Mouse (Mus musculus) gastrocnemius, postnatal 4 days (tissue): Measurements from ENCODE around the gene Yy2. TPM values are rescaled to one million over a fixed set of nuclear protein-coding genes. Genes with fewer than 3 reads are reported as not detected.

Experiments used
- DNase-seq, 2 experiments: peaks; one replicate each; pipeline ENCODE4 v3.0.0; 2021 to 2022; ENCODE audit warnings: low spot score in 2 of 2, mixed read lengths in 2 of 2
- long read RNA-seq, 2 experiments: library from polyadenylated mRNA; stranded (forward); transcript quantifications; one replicate each; pipeline ENCODE4 v2.0.0; 2021
- total RNA-seq, 2 experiments: library from RNA; stranded (reverse); gene quantifications; 2 replicates each; pipeline ENCODE4 v1.2.3; 2021

Yy2 gene
- under 1 TPM in 1 of 2 experiments, not detected in 1; 0.10 TPM for total RNA-seq
- long read RNA-seq, experiment 1, partial matches to known transcripts: 0 of 1 reads
- long read RNA-seq, experiment 1, other reads (novel, unspliced or antisense): 0 of 1 reads
- long read RNA-seq, experiment 2: 0 reads

- no peak for DNase-seq
These were observed at the start of gene Yy2 for GRCm38 (mm10) chrX:157568840-157569239. Gene Yy2 (minus strand): TSS chrX:157568985.

- no peak for DNase-seq
These were observed 44.1 kb upstream of the Yy2 start for GRCm38 (mm10) chrX:157612894-157613293.

- DNase-seq: no peak
These were observed 32.7 kb upstream of the Yy2 start for GRCm38 (mm10) chrX:157601450-157601849.

GRCm38 (mm10) chrX:157598186-157598996 is 29.6 kb upstream of the Yy2 start, which contains the start of gene Mbtps2:
Gene Mbtps2 (minus strand): TSS chrX:157598715.
- peak; percentile 24 to 66 for DNase-seq

- DNase-seq: no peak
These were observed 28.9 kb upstream of the Yy2 start for GRCm38 (mm10) chrX:157597585-157598185.

- no peak for DNase-seq
These were observed 28.0 kb upstream of the Yy2 start for GRCm38 (mm10) chrX:157596802-157597201.

- no peak for DNase-seq
These were observed 27.1 kb upstream of the Yy2 start for GRCm38 (mm10) chrX:157595927-157596326.

- no peak for DNase-seq
These were observed 25.8 kb upstream of the Yy2 start for GRCm38 (mm10) chrX:157594606-157595005.

- no peak for DNase-seq
These were observed 18.2 kb upstream of the Yy2 start for GRCm38 (mm10) chrX:157587001-157587400.

GRCm38 (mm10) chrX:157586397-157586796 is 17.6 kb upstream of the Yy2 start:
- no peak for DNase-seq

- no peak for DNase-seq
These were observed 10.4 kb upstream of the Yy2 start for GRCm38 (mm10) chrX:157579108-157579614.

- DNase-seq: no peak
These were observed 5.9 kb upstream of the Yy2 start for GRCm38 (mm10) chrX:157574683-157575082.

GRCm38 (mm10) chrX:157563794-157564193 is 5.0 kb downstream of the Yy2 start:
- DNase-seq: no peak

- no peak for DNase-seq
These were observed 21.7 kb downstream of the Yy2 start for GRCm38 (mm10) chrX:157547082-157547481.

Other genes starting within 250 kb of the Yy2 start
- gene Phex, start 153.7 kb downstream of the Yy2 start, total RNA-seq: 1 to 10 TPM; 1.5 to 1.6 TPM
- gene Sms, start 76.7 kb downstream of the Yy2 start, total RNA-seq: 10 to 100 TPM; 45.6 to 72.1 TPM
- 10 to 100 TPM; 17.0 to 18.4 TPM for gene Mbtps2, start 29.7 kb upstream of the Yy2 start, total RNA-seq
- gene Smpx, start 129.9 kb upstream of the Yy2 start, total RNA-seq: 100 to 1,000 TPM; 577 to 589 TPM
- gene Klhl34, start 249.4 kb upstream of the Yy2 start, total RNA-seq: 1 to 10 TPM; 2.6 to 2.7 TPM